Mouse (Mus musculus) megakaryocyte progenitor cell, adult 5-6 weeks (primary cell): Measurements from ENCODE around the gene Hnrnpk. TPM values are rescaled to one million over a fixed set of nuclear protein-coding genes. Genes with fewer than 3 reads are reported as not detected.
"Not testable (repeated sequence)": the region's sequence is repeated elsewhere in the genome, so short reads cannot be mapped to it uniquely, and the experiment has no call there.

ENCODE experiments used
- ATAC-seq: replicated peaks from 2 replicates; pipeline ENCODE4 v1.8.0; 2016; ENCODE audit warnings: mild to moderate bottlenecking, moderate TSS enrichment, inconsistent platforms; ENCODE audit not compliant: poor library complexity
- total RNA-seq, 2 experiments: library from RNA; stranded (forward) in 1 of 2; stranded (reverse) in 1 of 2; fragments of 157-497, 149-512 nt in 1 of 2; fragments of 200-1000 nt in 1 of 2; gene quantifications; 2 replicates each; pipeline versions ENCODE4 v1.2.3 to v1.2.4; 2015 to 2017

Gene Hnrnpk
- total RNA-seq (2015), result 807 and 878 TPM in 2 replicates
- total RNA-seq (2017), result 1,846 and 2,313 TPM in 2 replicates

GRCm38 (mm10) chr13:58403243-58403642, at the start of gene Hnrnpk:
Hnrnpk (minus strand) TSS chr13:58403343.
- ATAC-seq, result not testable (repeated sequence)

- no peak for ATAC-seq
These were observed 49.1 kb upstream of the Hnrnpk start for GRCm38 (mm10) chr13:58452246-58452645.

GRCm38 (mm10) chr13:58450459-58451182, 47.5 kb upstream of the Hnrnpk start:
- no peak for ATAC-seq

GRCm38 (mm10) chr13:58446541-58446940, 43.4 kb upstream of the Hnrnpk start:
- ATAC-seq, result no peak

- peak; percentile 99 for ATAC-seq
These were observed 40.6 kb upstream of the Hnrnpk start for GRCm38 (mm10) chr13:58443787-58444186.

- ATAC-seq, result no peak
These were observed 40.2 kb upstream of the Hnrnpk start for GRCm38 (mm10) chr13:58443326-58443725.

- no peak for ATAC-seq
These were observed 36.6 kb upstream of the Hnrnpk start for GRCm38 (mm10) chr13:58439716-58440115.

GRCm38 (mm10) chr13:58423061-58423660, 20.0 kb upstream of the Hnrnpk start:
- no peak for ATAC-seq

- no peak for ATAC-seq
These were observed 19.1 kb upstream of the Hnrnpk start for GRCm38 (mm10) chr13:58422242-58422641.

GRCm38 (mm10) chr13:58421026-58421425, 17.9 kb upstream of the Hnrnpk start:
- ATAC-seq, result no peak

- ATAC-seq, result no peak
These were observed 16.1 kb upstream of the Hnrnpk start for GRCm38 (mm10) chr13:58419266-58419665.

- ATAC-seq, result no peak
These were observed 15.5 kb upstream of the Hnrnpk start for GRCm38 (mm10) chr13:58418656-58419055.

GRCm38 (mm10) chr13:58415838-58416237, 12.7 kb upstream of the Hnrnpk start:
- ATAC-seq, result no peak

GRCm38 (mm10) chr13:58415374-58415773, 12.2 kb upstream of the Hnrnpk start:
- no peak for ATAC-seq

GRCm38 (mm10) chr13:58411073-58411472, 7.9 kb upstream of the Hnrnpk start:
- no peak for ATAC-seq

GRCm38 (mm10) chr13:58402744-58403110, 416 bp downstream of the Hnrnpk start:
- no peak for ATAC-seq

- peak; percentile 82 for ATAC-seq
These were observed 970 bp downstream of the Hnrnpk start, which contains the start of gene Rmi1 for GRCm38 (mm10) chr13:58402003-58402743. Rmi1 (plus strand) TSS chr13:58402248.

GRCm38 (mm10) chr13:58401135-58402002, 1.8 kb downstream of the Hnrnpk start:
- ATAC-seq, result peak; percentile 33

GRCm38 (mm10) chr13:58400576-58400975, 2.6 kb downstream of the Hnrnpk start:
- ATAC-seq, result no peak

GRCm38 (mm10) chr13:58397651-58398050, 5.5 kb downstream of the Hnrnpk start:
- no peak for ATAC-seq

GRCm38 (mm10) chr13:58394392-58394791, 8.8 kb downstream of the Hnrnpk start:
- ATAC-seq, result not testable (repeated sequence)
